Mouse (Mus musculus) kidney, adult 8-10 months (tissue): ENCODE measurements at regions not wholly inside any gene's neighbourhood (a gene's known extent, or its start where the extent isn't known, plus 50 kb on each side); places are given as distances from the start of the nearest gene placed in this dataset.
A peak's percentile ranks its signal among the peaks of the same experiment; 100 is the strongest.

ENCODE experiments used
- DNase-seq, 2 experiments: peaks; one replicate each; pipeline ENCODE4 v3.0.0; 2022

- no peak for DNase-seq
These were observed 206.6 kb upstream of the Tll1 start for GRCm38 (mm10) chr8:64412488-64413188.

DNA sequence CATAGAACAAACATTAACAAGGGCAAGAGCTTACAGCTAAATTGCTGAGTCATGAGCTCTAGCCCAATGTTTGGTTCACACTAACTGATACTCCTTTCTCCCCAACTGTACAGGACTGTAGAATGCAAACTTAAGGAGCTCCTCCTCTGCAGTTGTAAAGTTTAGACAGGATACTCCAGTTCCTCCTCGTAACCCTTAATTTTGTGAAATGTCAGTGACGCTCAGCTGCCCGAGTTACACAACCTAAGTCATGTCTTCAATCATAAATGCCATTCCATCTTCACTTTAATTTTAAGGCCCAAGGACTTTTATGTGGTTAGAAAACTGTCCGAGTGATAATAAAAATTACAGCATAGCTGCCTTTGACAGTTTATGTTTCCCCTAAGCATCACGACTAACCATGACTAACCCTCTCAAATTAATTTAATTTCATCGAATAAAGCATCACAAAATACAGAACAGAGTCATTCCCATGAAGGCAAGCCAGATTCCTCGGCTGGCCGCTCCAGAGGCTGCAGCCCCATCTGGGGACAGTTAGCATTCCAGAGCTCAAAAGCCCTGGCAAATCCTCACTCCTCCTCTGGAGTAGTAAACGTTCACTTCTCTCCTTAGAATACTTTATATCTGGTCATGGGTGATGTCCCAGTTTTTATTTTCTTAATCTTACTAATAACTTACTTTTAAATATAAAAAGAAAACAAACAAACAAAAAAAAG is 200.9 kb upstream of the Tll1 start:
- no peak for DNase-seq

DNA sequence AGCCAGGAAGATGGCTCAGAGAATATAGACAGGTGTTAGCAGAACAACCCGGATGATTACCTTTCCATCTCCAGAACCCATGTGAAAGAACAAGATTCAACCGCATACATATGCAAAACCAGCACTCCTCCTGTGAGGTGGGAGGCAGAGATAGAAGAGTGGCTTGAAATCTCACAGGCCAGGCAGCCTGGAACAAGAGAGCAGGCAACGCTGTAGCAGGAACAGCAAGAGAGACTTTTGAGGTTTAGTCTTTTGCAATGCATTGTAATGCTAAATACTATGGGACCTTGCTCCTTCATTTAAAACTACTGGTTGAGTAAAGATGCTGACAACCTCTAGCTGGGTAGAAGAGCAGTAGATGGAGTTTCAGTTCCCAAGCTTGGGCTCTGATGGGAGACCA is 193.5 kb upstream of the Tll1 start:
- no peak for DNase-seq

GRCm38 (mm10) chr8:64397876-64398275 is 191.8 kb upstream of the Tll1 start:
- DNase-seq, result no peak

DNA sequence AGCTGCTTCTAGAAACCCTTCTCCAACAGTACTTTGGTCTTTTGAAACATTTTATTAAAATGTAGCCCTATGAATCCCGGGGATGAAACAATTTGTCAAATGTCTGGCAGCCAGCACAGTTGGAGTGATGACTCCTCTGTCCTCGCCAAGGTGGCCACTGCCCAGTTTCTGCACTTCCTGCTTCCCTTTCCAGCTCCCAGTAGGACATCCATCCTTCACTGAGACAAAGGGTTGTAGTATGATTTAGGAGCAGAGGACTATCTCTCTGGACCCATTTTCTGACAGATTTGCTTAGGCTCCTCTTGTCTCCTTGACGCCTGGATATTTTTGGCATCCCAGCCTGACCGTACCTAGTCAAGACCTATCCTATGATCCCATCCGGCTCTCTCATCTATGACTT is 189.7 kb upstream of the Tll1 start:
- peak; percentile 43 to 68 for DNase-seq

GRCm38 (mm10) chr8:64389488-64389887 is 183.4 kb upstream of the Tll1 start:
- DNase-seq, result no peak

GRCm38 (mm10) chr8:64388299-64388698 is 182.2 kb upstream of the Tll1 start:
- DNase-seq, result no peak

GRCm38 (mm10) chr8:64379732-64380349 is 173.8 kb upstream of the Tll1 start:
- no peak for DNase-seq

GRCm38 (mm10) chr8:64377830-64378229 is 171.8 kb upstream of the Tll1 start:
- DNase-seq, result no peak

DNA sequence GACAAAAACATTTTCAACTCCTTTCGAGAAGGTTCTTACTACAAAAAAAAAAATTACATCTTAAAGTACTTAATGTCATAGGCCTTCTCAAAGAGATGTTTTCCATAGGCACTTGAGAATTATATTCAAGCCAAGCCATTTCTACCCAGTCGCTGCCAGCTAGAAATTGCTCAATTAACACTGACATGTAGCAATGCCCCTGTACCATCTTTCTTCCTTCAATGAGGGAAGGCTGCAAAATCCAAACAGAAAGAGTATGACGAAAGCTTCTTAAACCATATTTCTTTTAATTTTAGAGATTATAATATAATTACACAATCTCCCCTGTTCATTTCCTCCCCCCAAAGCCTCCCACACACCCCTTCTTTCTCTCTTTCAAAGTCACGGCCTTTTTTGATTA is 169.4 kb upstream of the Tll1 start:
- no peak for DNase-seq

GRCm38 (mm10) chr8:64374980-64375379 is 168.9 kb upstream of the Tll1 start:
- DNase-seq, result no peak

- no peak for DNase-seq
These were observed 163.9 kb upstream of the Tll1 start for GRCm38 (mm10) chr8:64369973-64370372.

- no peak for DNase-seq
These were observed 161.8 kb upstream of the Tll1 start for GRCm38 (mm10) chr8:64367906-64368305.

DNA sequence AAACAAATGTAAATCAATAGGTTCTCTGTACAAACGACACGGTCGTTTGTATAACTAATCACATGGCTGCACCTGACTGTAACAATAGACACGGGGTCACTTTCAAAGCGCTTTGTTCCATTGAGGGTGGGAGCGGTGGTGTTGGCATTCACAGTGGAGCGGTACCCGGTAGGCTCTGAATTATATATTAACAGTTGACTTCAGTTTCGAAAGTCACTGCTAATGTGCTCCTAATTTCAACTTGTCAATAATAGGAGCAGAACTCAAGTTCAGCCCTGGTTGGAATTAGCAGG is 160.8 kb upstream of the Tll1 start:
- DNase-seq, result no peak

DNA sequence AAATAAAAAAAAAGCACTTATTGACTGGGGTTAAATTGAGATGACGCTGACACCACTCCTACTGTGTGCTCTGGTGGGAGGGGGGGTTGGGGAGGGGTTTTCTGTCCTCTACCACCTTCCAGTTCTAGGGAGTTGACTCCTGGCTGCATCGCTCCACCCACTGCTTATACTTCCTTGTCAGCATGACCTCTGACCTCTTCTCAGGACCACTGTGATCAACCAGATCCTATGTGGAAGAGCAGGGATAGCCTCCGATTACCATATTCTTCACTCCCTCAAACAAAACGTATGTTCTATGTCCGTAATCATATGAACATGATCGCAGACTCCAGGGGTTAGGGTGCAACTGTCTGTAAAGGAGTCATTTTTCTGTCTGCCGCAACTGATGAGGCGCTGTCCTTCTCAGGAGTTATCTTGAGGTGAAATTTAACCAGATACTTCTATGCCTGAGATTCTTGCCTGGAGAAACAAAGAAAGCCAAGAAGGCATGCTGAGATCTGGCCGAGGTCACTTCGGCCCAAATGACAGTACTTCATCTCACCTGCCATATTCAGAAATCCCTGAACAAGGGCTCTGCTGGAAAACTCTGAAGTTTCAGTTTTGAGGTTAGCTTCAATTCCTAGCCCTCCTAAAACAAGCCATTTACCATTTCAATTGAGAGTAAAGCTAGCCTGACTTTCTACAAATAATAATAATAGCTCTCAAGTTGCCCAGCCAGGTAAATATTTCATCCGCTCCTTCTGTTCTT is 160.3 kb upstream of the Tll1 start:
- no peak for DNase-seq

GRCm38 (mm10) chr8:64357092-64357491 is 151.0 kb upstream of the Tll1 start:
- DNase-seq, result no peak

GRCm38 (mm10) chr8:64348082-64348646 is 142.1 kb upstream of the Tll1 start:
- no peak for DNase-seq

GRCm38 (mm10) chr8:64347490-64347889 is 141.4 kb upstream of the Tll1 start:
- no peak for DNase-seq

- no peak for DNase-seq
These were observed 140.4 kb upstream of the Tll1 start for GRCm38 (mm10) chr8:64346428-64346827.

DNA sequence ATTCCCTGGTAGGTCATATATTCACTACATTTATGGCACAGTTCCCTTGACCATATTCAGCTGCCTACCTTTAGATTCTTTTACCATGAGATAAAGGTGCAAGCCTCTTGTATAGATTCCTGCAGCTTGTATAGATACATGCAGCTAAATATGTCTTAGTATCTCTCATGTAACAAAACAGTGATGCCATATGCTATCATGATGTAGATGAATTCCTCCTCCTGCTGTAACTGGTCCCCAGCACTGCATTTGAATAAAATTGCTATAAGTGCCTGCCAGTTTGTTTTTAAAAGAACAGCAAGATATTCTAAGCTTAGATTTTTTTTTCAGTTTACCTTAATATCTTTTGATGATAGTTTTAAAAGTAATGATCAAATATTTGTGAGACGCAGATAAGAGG is 138.9 kb upstream of the Tll1 start:
- DNase-seq, result no peak

- no peak for DNase-seq
These were observed 137.5 kb upstream of the Tll1 start for GRCm38 (mm10) chr8:64343600-64343999.

DNA sequence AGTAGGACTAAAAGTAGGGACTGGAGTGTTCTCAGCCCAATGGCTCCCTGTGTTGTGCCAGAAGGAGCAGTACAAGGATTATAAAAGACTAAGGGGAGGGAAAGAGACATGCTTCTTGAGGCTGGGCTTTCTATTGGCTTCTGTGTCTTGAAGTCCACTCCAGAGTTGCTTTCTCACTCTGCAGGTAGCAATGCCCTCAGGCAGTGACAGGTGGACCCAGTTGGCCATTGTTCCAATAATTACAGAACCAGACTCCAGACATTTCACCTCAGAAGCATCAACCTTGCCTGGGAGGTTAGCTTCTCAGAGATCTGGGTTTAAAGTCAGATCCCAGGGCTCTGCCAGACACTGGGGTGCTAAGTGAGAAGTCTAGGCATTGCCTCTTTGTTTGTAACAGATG is 136.3 kb upstream of the Tll1 start:
- no peak for DNase-seq

DNA sequence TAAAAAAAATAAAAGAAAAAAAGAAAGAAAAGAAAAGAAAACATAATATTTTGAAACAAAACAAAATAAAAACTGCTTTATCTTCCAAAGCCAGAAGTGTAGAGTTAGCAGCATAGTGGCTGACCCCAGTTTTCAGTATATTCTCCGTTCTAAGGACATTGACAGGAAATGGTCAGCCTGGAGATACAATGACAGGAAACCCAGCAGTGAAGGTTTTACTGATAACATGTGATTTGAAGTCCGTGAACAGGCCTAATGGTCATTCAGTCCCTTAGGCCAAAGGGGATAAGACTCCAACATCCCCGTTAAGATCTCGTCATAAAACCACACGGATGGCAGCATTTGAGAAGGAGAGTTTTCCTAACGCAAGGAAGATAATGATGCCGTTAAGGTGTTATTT is 131.3 kb upstream of the Tll1 start:
- peak in 1 of 2 experiments; percentile 10 for DNase-seq
